Mouse (Mus musculus): Measurements from ENCODE around the gene Gm20388.

DNA sequence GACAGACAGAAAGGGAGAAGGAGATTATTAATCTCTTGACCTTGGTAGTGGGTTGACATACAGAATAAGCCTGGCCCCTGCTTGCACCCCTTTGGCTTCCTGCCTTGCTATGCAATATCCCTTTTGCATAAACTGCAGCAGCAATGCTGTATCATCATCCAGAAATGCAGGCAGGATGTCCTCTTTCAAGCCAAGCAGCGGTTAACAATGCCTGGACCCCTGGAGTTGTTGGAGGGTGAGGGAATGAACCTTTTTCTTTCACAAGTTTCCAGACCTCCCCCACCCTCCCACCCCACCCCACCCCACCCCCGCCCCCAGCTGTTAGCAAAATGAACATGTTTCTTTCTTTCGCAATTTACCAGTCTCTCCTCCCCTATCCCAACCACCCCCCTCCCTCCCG lies 3758.0 kb downstream of the Gm20388 start:
- TF ChIP-seq EP300 (IDR thresholded peaks at IDR 0.05; ENCODE audit: insufficient read depth, low read depth, low read length) (0 out of 2 replicates have a peak, but pooled peaks have one; percentile 2), POLR2A (IDR thresholded peaks at IDR 0.05; ENCODE audit: insufficient read depth, low read length) (no peak)

Data from ES-Bruce4 (cell line).